Mouse (Mus musculus): ENCODE measurements around the gene Camsap3.

DNA sequence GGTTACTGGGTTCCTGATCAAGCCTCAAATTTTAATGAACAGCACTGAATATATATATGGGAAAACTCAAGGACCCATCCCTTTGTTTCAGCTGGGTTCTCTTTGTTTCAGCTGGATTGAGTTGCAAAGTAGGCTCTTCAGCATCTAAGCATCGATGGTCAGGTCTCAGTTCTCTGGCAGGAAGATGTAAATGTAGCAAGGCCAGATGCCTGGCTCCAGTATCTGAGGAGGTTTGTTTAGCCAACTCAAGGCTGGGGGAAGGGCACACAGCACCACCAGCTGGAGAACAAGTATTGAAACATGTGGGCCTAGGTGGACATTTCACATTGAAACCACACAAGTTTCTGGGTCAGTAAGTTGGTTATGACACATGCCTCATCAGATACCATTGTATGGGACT lies 34.9 kb upstream of the Camsap3 start:
- no peak for TF ChIP-seq CTCF (IDR thresholded peaks at IDR 0.05; ENCODE audit: control insufficient read depth, insufficient read depth, low read length)
- no peak for TF ChIP-seq POLR2A (IDR thresholded peaks at IDR 0.05; ENCODE audit: borderline replicate concordance, control insufficient read depth, low read depth, low read length)
